Mouse (Mus musculus) telencephalon, adult 2 months (tissue): ENCODE measurements around the gene Enkd1.

Experiments used
- DNase-seq: peaks from one replicate; pipeline ENCODE4 v3.0.0-alpha.2; 2011; ENCODE audit warnings: low read depth, low spot score

Enkd1 gene

GRCm38 (mm10) chr8:105707498-105708403, at the start of gene Enkd1, which contains the start of gene 4933405L10Rik:
Gene Enkd1, minus strand, starts transcription at chr8:105708210.
Gene 4933405L10Rik, plus strand, starts transcription at chr8:105707655.
- DNase-seq, result peak; percentile 91

GRCm38 (mm10) chr8:105754688-105755087, 46.7 kb upstream of the Enkd1 start:
- DNase-seq, result no peak

GRCm38 (mm10) chr8:105753916-105754315, 45.9 kb upstream of the Enkd1 start:
- DNase-seq, result no peak

DNA sequence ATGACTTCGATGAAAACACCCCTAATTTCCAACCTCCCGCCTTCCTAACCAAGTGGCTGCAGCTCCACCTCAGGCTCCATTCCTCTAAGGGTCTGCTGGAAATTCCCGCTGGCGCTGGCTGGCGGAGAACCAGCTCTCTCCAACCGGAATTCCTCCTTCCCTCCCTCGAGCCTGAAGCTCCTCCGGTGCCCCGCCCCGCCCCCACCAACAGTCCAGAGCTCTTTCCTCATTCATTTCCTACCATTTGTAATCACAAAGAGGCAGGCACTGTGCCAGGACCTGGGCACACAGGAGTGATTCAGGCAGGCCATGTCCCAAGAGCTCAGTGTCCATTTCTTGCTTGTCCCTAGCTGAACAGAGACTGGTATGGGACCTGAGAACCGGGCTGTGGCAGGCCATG, 42.6 kb upstream of the Enkd1 start:
- no peak for DNase-seq

- DNase-seq, result no peak
Measured at GRCm38 (mm10) chr8:105743301-105743700, 35.3 kb upstream of the Enkd1 start.

DNA sequence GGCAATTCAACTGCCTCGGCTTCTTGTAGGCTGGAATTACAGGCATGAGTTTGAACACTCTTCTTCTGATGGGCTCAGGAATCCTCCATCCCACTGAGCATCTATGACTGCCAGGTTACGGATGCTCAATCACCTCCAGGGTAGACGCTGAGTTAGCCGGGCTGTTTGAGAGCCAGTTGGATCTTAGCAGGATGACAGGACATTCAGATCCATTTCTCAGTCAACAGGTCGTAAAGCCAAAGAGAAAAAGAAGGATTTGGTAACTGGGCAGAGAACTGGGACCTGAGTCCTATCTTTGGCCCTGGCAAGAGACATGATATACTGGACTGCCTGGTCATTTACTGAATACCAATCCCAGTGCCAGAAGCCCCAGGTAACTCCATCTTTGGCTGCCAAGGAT, 31.2 kb upstream of the Enkd1 start:
- DNase-seq, result no peak

- DNase-seq, result no peak
Measured at GRCm38 (mm10) chr8:105732186-105732585, 24.2 kb upstream of the Enkd1 start.

DNA sequence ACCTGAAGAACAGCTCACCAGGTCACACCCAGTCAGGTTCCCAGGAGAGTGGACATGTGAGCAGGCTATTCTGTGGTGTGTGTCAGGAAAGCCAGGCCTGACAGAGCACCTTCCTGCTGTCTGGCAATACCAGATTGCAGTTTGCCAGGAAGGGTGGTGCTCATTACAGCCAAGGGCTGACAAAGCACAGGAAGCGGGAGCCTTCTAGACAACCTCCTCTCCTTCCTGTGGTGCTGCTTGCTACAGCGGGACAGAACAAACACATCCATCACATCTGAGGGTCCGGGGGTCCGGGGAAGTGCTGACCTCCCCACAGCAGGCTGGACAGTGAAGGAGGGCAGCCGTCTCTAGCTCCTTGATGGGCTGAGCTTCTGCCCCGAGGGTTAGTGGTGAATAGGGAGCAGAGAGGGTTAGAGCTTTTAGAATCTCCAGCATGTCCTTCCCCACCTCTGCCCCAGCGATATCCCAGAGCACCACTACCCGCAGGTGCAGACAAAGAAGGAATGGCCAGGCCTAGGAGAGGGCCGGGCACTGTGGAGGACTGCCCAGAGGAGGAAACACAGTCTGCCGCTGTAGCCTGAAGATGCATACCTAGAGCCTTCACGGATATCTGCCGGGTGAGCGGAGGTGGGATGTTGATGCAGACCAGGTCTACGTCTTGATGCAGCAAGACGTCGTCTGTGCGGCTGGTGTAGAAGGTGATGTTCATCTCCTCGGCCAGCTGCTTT, 19.6 kb upstream of the Enkd1 start:
- no peak for DNase-seq

DNA sequence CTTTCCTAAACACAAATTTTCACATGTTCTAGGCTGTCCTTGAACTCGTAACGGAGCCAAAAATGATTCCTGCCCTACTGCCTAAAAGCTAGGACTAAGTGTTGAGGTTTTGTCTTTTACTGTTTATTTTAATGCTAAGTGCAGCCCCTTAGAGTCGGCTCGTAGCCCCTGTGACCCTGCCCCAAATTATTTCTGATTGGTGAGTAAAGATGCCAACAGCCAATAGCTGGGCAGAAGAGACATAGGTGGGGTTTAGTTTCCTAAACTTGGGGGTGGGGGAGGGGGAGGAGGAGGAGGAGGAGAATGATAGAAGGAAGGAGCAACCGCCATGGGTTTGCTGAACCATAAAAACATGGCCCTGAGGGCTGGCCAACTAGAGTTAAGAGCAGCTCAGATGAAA, 17.7 kb upstream of the Enkd1 start:
- DNase-seq, result no peak

- DNase-seq, result no peak
Measured at GRCm38 (mm10) chr8:105722861-105723260, 14.9 kb upstream of the Enkd1 start.

GRCm38 (mm10) chr8:105719637-105720036, 11.6 kb upstream of the Enkd1 start:
- DNase-seq, result no peak

GRCm38 (mm10) chr8:105716302-105716945, 8.4 kb upstream of the Enkd1 start:
- DNase-seq, result no peak

- DNase-seq, result no peak
Measured at GRCm38 (mm10) chr8:105715042-105715441, 7.0 kb upstream of the Enkd1 start.

GRCm38 (mm10) chr8:105714139-105714538, 6.1 kb upstream of the Enkd1 start:
- DNase-seq, result peak; percentile 52

- no peak for DNase-seq
Measured at GRCm38 (mm10) chr8:105712286-105712685, 4.3 kb upstream of the Enkd1 start.

DNA sequence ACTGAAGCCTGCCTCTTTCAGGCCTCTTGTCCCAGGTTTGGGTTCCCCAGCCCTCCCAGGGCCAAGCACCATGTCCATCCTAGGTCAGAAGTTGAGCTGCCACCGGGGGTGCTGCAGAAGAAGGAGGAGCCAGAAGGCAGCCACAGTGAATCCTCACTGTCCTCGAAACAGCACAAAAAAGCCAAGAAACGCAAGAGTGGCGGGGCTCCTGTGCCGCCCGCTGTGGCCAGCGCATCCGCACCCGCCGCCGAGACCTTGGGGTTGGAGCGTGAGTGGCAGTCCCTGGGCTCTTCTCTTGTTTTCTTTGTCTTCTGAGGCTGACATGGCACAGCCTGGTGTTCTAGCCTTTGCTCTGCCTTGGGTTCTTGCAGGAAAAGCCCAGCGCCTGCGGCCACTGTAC, 1.3 kb upstream of the Enkd1 start:
- DNase-seq, result no peak

DNA sequence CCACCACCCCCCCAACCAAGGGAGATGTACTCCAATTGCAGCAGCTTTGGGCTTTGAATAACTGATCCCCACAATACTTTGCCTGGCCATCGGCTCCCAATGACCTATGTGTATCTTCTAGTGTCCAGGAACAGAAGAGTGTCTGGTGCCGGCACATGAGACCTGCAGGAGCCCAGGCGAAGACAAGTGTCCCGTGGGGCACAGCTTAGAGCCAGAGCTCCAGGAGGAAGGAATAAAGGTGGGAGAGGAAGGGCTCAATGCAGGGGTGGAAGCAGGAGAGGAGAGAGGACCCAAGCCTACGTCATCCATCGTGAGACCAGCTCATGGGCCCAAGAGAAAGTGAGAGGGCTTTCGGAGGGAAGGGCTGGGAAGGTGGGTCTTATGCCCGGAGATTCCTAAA, 665 bp upstream of the Enkd1 start:
- DNase-seq, result no peak

- DNase-seq, result no peak
Measured at GRCm38 (mm10) chr8:105706426-105706825, 1.6 kb downstream of the Enkd1 start.

- DNase-seq, result no peak
Measured at GRCm38 (mm10) chr8:105704955-105705354, 3.1 kb downstream of the Enkd1 start.

DNA sequence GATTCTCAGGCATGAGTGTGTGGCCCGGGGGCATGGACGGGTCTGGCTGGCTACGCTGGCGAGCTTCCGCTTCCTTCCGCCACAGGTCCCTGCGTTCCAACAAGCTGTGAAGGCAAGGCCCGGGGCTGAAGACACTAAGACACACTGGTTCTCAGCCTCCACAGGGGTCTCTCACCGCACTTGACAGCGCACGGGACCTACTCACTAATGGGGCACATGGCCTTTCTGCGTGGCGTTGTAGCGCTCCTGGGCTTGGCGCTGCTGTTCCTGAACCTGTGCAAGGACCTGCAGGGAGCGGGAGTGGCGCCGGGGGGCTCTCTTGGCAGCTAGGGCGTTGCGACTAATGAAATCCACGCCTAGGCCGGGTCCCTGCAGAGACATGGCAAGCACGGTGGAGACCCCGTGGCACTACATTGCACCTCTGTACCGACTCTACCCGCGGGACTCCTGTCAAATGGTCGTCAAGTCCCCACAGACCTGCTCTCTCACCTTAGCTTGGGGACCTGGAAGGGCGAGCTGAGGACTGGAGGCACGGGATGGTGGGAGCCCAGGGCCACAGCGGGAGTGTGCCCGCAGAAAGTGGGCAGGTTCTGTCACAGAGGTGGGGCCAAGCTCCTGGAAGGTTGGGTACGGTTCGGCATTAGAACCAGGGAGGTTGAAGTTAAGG, 3.7 kb downstream of the Enkd1 start:
- no peak for DNase-seq

DNA sequence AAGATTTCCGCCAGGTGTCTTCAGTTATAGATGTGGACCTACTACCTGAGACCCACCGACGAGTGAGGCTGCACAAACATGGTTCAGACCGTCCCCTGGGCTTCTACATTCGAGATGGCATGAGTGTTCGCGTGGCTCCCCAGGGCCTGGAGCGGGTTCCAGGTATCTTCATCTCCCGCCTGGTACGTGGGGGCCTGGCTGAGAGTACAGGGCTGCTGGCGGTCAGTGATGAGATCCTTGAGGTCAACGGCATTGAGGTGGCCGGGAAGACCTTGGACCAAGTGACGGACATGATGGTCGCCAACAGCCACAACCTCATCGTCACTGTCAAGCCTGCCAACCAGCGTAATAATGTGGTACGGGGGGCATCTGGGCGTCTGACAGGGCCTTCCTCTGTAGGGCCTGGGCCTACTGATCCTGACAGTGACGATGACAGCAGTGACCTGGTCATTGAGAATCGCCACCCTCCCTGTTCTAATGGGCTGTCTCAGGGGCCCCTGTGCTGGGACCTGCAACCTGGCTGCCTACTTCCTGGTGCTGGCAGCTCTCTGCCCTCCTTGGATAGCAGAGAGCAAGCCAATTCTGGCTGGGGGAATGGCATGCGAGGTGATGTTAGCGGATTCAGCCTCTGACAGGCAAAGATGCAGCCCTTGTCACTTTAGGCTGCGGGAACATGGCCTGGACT, 5.1 kb downstream of the Enkd1 start:
- no peak for DNase-seq
